Mouse (Mus musculus): Measurements from ENCODE around the gene Eva1a. TPM values are rescaled to one million over a fixed set of nuclear protein-coding genes. Genes with fewer than 3 reads are reported as not detected.

Eva1a gene
- polyA plus RNA-seq (2015; fragmentation: Nextera tagmentation; extraction: Ambion mirVana): 0.72 and 1.4 TPM in 2 replicates

DNA sequence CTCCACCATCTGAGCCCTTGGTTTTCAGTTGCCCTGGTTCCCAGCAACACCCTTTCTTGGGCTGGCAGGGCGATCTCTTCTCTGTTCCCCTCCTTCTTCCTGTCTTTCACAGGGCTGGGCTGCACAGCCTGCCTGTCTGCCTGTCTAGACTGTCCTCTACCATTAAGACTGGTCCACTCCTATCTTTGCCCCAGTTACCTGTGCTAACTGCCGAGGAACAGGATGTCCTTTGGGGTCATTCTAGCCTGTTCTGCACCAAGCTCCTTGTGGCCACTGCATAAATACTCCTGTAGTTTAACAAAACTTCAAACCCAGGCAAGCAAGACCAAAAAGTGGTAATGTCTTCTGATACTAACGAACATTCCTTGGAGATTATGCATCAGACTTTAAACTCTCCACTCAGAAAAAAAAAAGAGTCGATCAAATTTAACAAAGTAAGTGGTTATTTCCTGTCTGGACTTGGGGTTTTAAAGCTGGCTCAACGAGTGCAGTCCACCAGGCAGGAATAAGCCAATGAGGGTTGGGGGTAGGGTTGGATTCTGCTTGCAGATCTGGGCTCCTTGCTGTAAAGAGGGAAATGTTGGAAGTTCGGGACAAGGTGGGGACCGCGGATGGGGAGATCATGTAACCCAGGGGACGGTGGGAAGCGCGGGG, at the start of gene Eva1a:
Gene Eva1a, plus strand, starts transcription at position 210 of the 654 bp plus-strand sequence.
- peak within 1 kb of the TSS; percentile 100 for H3K4me2 ChIP-seq (ENCODE audit: low read length)
- no peak within 1 kb of the TSS for H3K27ac ChIP-seq (ENCODE audit: low read length)
- no peaks in the 10 kb centered on the region for H3K36me3 ChIP-seq (ENCODE audit: control insufficient read depth, insufficient read depth)
- H3K27me3 ChIP-seq (replicated peaks; ENCODE audit: control insufficient read depth, insufficient read depth, low read length): peaks cover 6% of the 10 kb centered on the region
- peaks cover 19% of the 10 kb centered on the region for H3K4me1 ChIP-seq (replicated peaks; ENCODE audit: control insufficient read depth, insufficient read depth, low read length)
- peak within 1 kb of the TSS; percentile 52 for H3K9ac ChIP-seq (replicated peaks; ENCODE audit: low read depth, low read length)
- H3K4me3 ChIP-seq (replicated peaks; ENCODE audit: low read length): peak within 1 kb of the TSS; percentile 52
- no peaks in the 10 kb centered on the region for H3K9me3 ChIP-seq (ENCODE audit: control insufficient read depth, low read length)
- 17% methylated on average over 11 of the region's 11 CpGs for WGBS
- ATAC-seq: no peak

DNA sequence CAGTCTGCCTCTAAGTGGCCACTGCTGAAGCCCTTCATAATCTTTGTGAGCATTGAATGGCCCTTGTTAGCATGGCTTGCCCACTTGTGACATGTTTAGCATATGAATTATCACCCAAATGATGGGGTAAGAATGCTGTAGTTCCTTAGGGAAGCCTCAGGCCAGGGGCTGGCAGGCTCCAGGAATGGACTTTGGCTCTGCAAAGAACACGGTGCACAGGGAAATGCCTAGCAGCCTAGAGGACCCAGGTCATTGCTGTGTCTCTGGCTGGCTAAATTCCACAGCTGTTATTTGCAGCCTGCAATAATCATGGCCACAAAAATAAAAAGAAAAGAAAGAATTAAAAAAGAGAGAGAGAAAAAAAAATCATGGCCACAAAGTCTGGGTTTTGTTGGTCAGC, 28.5 kb upstream of the Eva1a start:
- Histone ChIP-seq H3K4me2 (ENCODE audit: low read length) (no peak overlapping the region), H3K9me3 (ENCODE audit: control insufficient read depth, low read length) (no peaks in the 10 kb centered on the region), H3K27ac (ENCODE audit: low read length) (no peak overlapping the region), H3K4me1 (replicated peaks; ENCODE audit: control insufficient read depth, insufficient read depth, low read length) (no peaks in the 10 kb centered on the region), H3K4me3 (replicated peaks; ENCODE audit: low read length) (no peak overlapping the region), H3K36me3 (ENCODE audit: control insufficient read depth, insufficient read depth) (no peaks in the 10 kb centered on the region), H3K27me3 (replicated peaks; ENCODE audit: control insufficient read depth, insufficient read depth, low read length) (no peaks in the 10 kb centered on the region), H3K9ac (replicated peaks; ENCODE audit: low read depth, low read length) (no peak overlapping the region)
- 37% methylated on average over 1 of the region's 1 CpGs for WGBS
- no peak for ATAC-seq

DNA sequence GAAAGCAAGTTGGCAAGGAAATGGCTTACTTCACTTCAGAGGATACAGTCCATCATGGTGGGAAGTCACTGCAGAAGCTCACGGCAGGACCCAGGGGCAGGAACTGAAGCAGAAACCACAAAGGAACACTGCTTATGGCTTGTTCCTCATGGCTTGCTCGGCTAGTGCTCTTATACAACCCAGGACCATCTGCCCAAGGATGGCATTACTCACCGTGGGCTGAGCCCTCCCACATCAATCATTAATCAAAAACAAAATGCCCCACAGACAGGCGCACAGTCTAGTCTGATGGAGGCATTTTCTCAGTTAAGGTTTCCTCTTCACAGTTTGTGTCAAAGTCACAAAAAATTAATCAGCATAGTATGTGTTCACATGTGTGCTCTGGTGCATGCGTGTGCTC, 19.8 kb upstream of the Eva1a start:
- Histone ChIP-seq H3K27ac (ENCODE audit: low read length) (no peak overlapping the region), H3K9ac (replicated peaks; ENCODE audit: low read depth, low read length) (no peak overlapping the region), H3K4me3 (replicated peaks; ENCODE audit: low read length) (no peak overlapping the region), H3K36me3 (ENCODE audit: control insufficient read depth, insufficient read depth) (no peaks in the 10 kb centered on the region), H3K27me3 (replicated peaks; ENCODE audit: control insufficient read depth, insufficient read depth, low read length) (no peaks in the 10 kb centered on the region), H3K9me3 (ENCODE audit: control insufficient read depth, low read length) (no peaks in the 10 kb centered on the region), H3K4me2 (ENCODE audit: low read length) (no peak overlapping the region), H3K4me1 (replicated peaks; ENCODE audit: control insufficient read depth, insufficient read depth, low read length) (no peaks in the 10 kb centered on the region)
- ATAC-seq: no peak
- WGBS: 92% methylated on average over 5 of the region's 5 CpGs

DNA sequence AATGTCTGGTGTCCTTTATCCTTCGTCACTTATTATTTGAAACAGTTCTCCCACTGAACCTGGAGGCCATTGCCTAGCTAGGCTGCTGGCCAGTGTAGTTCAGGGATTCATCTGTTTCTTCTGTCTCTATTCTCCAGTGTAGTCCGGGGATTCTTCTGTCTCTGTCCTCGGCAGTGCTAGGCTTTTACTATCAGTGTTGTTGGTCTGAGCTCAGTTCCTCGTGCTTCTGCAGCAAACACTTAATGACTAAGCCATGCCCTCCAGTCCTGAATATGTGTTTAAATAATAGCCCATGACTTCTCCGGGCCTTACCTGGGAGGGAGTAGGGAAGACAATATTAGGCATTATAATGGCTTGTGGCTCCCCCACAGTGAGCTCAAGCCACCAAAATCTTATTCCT, 19.3 kb upstream of the Eva1a start:
- Histone ChIP-seq H3K9ac (replicated peaks; ENCODE audit: low read depth, low read length) (no peak overlapping the region), H3K4me1 (replicated peaks; ENCODE audit: control insufficient read depth, insufficient read depth, low read length) (no peaks in the 10 kb centered on the region), H3K36me3 (ENCODE audit: control insufficient read depth, insufficient read depth) (no peaks in the 10 kb centered on the region), H3K4me3 (replicated peaks; ENCODE audit: low read length) (no peak overlapping the region), H3K9me3 (ENCODE audit: control insufficient read depth, low read length) (no peaks in the 10 kb centered on the region), H3K4me2 (ENCODE audit: low read length) (no peak overlapping the region), H3K27ac (ENCODE audit: low read length) (no peak overlapping the region), H3K27me3 (replicated peaks; ENCODE audit: control insufficient read depth, insufficient read depth, low read length) (no peaks in the 10 kb centered on the region)
- WGBS: 84% methylated on average over 5 of the region's 5 CpGs
- no peak for ATAC-seq

- H3K36me3 ChIP-seq (ENCODE audit: control insufficient read depth, insufficient read depth): no peaks in the 10 kb centered on the region
- 29% methylated on average over 19 of the region's 19 CpGs for WGBS
- ATAC-seq: no peak
- H3K4me2 ChIP-seq (ENCODE audit: low read length): no peak overlapping the region
- H3K9me3 ChIP-seq (ENCODE audit: control insufficient read depth, low read length): no peaks in the 10 kb centered on the region
- H3K4me3 ChIP-seq (replicated peaks; ENCODE audit: low read length): no peak overlapping the region
- no peaks in the 10 kb centered on the region for H3K27me3 ChIP-seq (replicated peaks; ENCODE audit: control insufficient read depth, insufficient read depth, low read length)
- H3K27ac ChIP-seq (ENCODE audit: low read length): no peak overlapping the region
- H3K4me1 ChIP-seq (replicated peaks; ENCODE audit: control insufficient read depth, insufficient read depth, low read length): no peaks in the 10 kb centered on the region
- H3K9ac ChIP-seq (replicated peaks; ENCODE audit: low read depth, low read length): no peak overlapping the region
These were observed 11.0 kb upstream of the Eva1a start for GRCm38 (mm10) chr6:82029611-82030510.

DNA sequence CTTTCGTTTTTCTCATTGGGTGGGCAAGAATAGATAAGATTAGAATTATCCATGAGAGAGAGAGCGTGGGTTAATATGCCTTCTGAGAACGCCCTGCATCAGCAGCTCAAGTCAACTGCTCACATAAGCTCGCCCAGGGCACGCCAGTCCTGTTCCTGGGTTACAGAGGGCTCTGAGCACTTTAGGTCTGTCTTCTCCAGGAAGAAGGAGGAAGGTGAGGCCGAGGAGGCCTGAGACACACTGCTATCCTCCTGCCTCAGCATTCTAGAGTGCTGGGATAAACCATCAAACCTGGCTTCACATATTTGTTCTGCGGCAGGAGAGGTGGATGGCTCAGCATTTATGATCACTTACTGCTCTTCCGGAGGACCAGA, 10.3 kb upstream of the Eva1a start:
- no peak overlapping the region for H3K9ac ChIP-seq (replicated peaks; ENCODE audit: low read depth, low read length)
- H3K36me3 ChIP-seq (ENCODE audit: control insufficient read depth, insufficient read depth): no peaks in the 10 kb centered on the region
- no peak overlapping the region for H3K4me2 ChIP-seq (ENCODE audit: low read length)
- no peak overlapping the region for H3K27ac ChIP-seq (ENCODE audit: low read length)
- H3K27me3 ChIP-seq (replicated peaks; ENCODE audit: control insufficient read depth, insufficient read depth, low read length): no peaks in the 10 kb centered on the region
- WGBS: 75% methylated on average over 8 of the region's 8 CpGs
- no peaks in the 10 kb centered on the region for H3K9me3 ChIP-seq (ENCODE audit: control insufficient read depth, low read length)
- H3K4me1 ChIP-seq (replicated peaks; ENCODE audit: control insufficient read depth, insufficient read depth, low read length): no peaks in the 10 kb centered on the region
- H3K4me3 ChIP-seq (replicated peaks; ENCODE audit: low read length): no peak overlapping the region
- ATAC-seq: no peak

GRCm38 (mm10) chr6:82037211-82037610, 3.6 kb upstream of the Eva1a start:
- no peak for ATAC-seq
- no peaks in the 10 kb centered on the region for H3K36me3 ChIP-seq (ENCODE audit: control insufficient read depth, insufficient read depth)
- H3K27me3 ChIP-seq (replicated peaks; ENCODE audit: control insufficient read depth, insufficient read depth, low read length): peaks cover 6% of the 10 kb centered on the region
- no peak overlapping the region for H3K4me3 ChIP-seq (replicated peaks; ENCODE audit: low read length)
- H3K9me3 ChIP-seq (ENCODE audit: control insufficient read depth, low read length): no peaks in the 10 kb centered on the region
- no peak overlapping the region for H3K9ac ChIP-seq (replicated peaks; ENCODE audit: low read depth, low read length)
- 80% methylated on average over 7 of the region's 7 CpGs for WGBS
- H3K4me1 ChIP-seq (replicated peaks; ENCODE audit: control insufficient read depth, insufficient read depth, low read length): peaks cover 12% of the 10 kb centered on the region
- no peak overlapping the region for H3K4me2 ChIP-seq (ENCODE audit: low read length)
- no peak overlapping the region for H3K27ac ChIP-seq (ENCODE audit: low read length)

DNA sequence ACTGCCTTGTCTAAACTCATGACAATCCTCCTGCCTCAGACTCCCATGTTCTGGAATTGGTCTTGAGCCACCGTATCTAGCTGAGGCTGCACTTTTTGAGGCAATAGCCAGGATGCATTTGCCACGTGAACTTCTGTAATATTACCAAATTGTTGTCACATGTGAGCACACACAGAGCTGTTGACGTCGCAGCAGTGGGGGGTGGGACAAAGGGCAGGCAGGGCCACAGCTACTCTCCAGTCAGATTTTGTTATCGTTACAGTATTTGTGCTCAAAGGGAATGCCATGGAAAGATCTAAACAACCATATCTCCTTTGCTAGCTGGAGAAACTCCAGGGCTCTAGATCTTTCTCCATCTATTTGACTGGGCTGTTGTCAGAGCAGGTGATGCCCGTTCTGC, 1.6 kb upstream of the Eva1a start:
- WGBS: 79% methylated on average over 6 of the region's 6 CpGs
- H3K27me3 ChIP-seq (replicated peaks; ENCODE audit: control insufficient read depth, insufficient read depth, low read length): peaks cover 6% of the 10 kb centered on the region

DNA sequence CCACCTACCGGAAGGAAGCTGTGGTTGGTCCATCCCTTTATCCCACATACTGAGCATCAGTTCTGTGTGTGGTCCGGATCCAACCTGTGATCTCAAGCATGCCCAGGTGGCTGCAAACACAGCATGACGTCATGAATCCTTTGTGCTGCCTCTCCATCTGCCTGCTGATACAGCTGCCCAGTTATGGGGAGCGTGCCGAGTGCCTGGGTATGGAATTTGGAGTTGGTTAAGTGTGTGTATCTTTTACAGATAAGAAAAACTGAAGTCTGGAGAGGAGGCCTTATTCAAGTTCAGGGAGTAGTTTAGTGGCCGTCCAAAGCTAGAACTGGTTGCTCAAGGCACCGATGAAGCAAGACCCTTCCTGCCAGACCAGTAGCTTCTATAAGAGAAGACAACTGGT, 875 bp upstream of the Eva1a start:
- Histone ChIP-seq H3K4me2 (ENCODE audit: low read length) (no peak overlapping the region), H3K27me3 (replicated peaks; ENCODE audit: control insufficient read depth, insufficient read depth, low read length) (peaks cover 6% of the 10 kb centered on the region), H3K36me3 (ENCODE audit: control insufficient read depth, insufficient read depth) (no peaks in the 10 kb centered on the region), H3K27ac (ENCODE audit: low read length) (no peak overlapping the region), H3K9me3 (ENCODE audit: control insufficient read depth, low read length) (no peaks in the 10 kb centered on the region), H3K9ac (replicated peaks; ENCODE audit: low read depth, low read length) (no peak overlapping the region), H3K4me1 (replicated peaks; ENCODE audit: control insufficient read depth, insufficient read depth, low read length) (peaks cover 19% of the 10 kb centered on the region), H3K4me3 (replicated peaks; ENCODE audit: low read length) (no peak overlapping the region)
- WGBS: 78% methylated on average over 7 of the region's 7 CpGs
- ATAC-seq: no peak

More for the DNA sequence above, 1.6 kb upstream of the Eva1a start:
- H3K4me3 ChIP-seq (replicated peaks; ENCODE audit: low read length): no peak overlapping the region
- H3K4me2 ChIP-seq (ENCODE audit: low read length): no peak overlapping the region
- H3K36me3 ChIP-seq (ENCODE audit: control insufficient read depth, insufficient read depth): no peaks in the 10 kb centered on the region
- peaks cover 19% of the 10 kb centered on the region for H3K4me1 ChIP-seq (replicated peaks; ENCODE audit: control insufficient read depth, insufficient read depth, low read length)
- no peak overlapping the region for H3K9ac ChIP-seq (replicated peaks; ENCODE audit: low read depth, low read length)
- H3K9me3 ChIP-seq (ENCODE audit: control insufficient read depth, low read length): no peaks in the 10 kb centered on the region
- H3K27ac ChIP-seq (ENCODE audit: low read length): no peak overlapping the region
- no peak for ATAC-seq

Data from forebrain, embryonic 16.5 days (tissue).